Mouse (Mus musculus) cerebellum, adult 2 months (tissue): ENCODE results near the gene Atp2a1. TPM values are rescaled to one million over a fixed set of nuclear protein-coding genes. Genes with fewer than 3 reads are reported as not detected.

Experiments used
- DNase-seq, 2 experiments: peaks; one replicate each; pipeline ENCODE4 v3.0.0; 2021
- H3K27ac ChIP-seq: fragments of 200-500 bp; 2 replicates; pipeline ENCODE4 v1.5.1; 2012; ENCODE audit warnings: low read length, control low read depth, inconsistent platforms; ENCODE audit not compliant: insufficient read depth
- H3K27me3 ChIP-seq: fragments of 200-500 bp; 2 replicates; pipeline ENCODE4 v1.6.1; 2012; ENCODE audit warnings: inconsistent platforms, mild to moderate bottlenecking, low read length, moderate library complexity; ENCODE audit not compliant: control insufficient read depth, insufficient read depth
- H3K4me1 ChIP-seq: fragments of 200-500 bp; 2 replicates; pipeline ENCODE4 v1.6.1; 2011; ENCODE audit warnings: low read length; ENCODE audit not compliant: control insufficient read depth, insufficient read depth
- H3K4me3 ChIP-seq: fragments of 200-500 bp; replicated peaks from 2 replicates; pipeline ENCODE3; 2011; ENCODE audit warnings: mild to moderate bottlenecking, low read depth, low read length, control low read depth; ENCODE audit not compliant: insufficient read depth
- CTCF ChIP-seq: fragments of 200-500 bp; IDR thresholded peaks from 2 replicates; pipeline ENCODE4 v1.5.1; 2011; ENCODE audit warnings: low read depth, mild to moderate bottlenecking, control low read depth, low read length, moderate library complexity, borderline replicate concordance; ENCODE audit not compliant: insufficient read depth
- POLR2A ChIP-seq: fragments of 200-500 bp; IDR thresholded peaks from 2 replicates; pipeline ENCODE4 v1.6.1; 2011; ENCODE audit warnings: low read length, control low read depth, borderline replicate concordance; ENCODE audit not compliant: insufficient read depth
- WGBS: fragments of 180-500 bp; shearing (Covaris S2); methylation state at CpG from one replicate; pipeline ENCODE4 v1.1.7; 2018; 5-methylcytosine and 5-hydroxymethylcytosine counted together
- polyA plus RNA-seq: library from polyadenylated mRNA; depleted of rRNA; stranded (reverse); fragments of >200 nt; gene quantifications from 2 replicates; pipeline ENCODE4 v1.2.3, GENCODE M21; 2012

Atp2a1 gene
- polyA plus RNA-seq, 1 experiment = 0.46 TPM

GRCm38 (mm10) chr7:126456382-126457266 is 6.3 kb downstream of the Atp2a1 start:
- TF ChIP-seq CTCF (no peak), POLR2A (no peak)
- no peak for DNase-seq
- Histone ChIP-seq H3K4me3 (no peak overlapping the region), H3K27ac (no peak overlapping the region), H3K27me3 (no peaks in the 10 kb centered on the region), H3K4me1 (no peaks in the 10 kb centered on the region)
- WGBS = 53% methylated on average over 17 of the region's 17 CpGs

DNA sequence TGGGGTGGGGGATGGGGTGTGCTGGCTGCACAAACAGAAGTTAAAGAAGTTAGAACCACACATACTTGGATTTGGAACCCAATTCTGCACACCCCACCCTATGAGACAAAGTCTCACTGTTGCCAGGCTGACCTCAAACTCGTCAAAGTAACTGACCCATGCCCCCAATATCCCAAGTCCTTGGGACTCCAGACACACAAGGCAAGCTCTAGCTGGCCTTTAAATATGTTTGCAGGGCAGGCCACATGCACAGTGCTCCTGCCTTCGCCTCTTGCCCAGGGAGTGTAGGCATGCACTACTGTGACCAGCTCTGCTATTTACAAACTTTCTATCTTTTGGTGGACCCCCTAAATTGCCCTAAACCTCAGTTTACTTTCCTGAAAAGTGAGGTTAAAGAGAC is 7.7 kb downstream of the Atp2a1 start:
- Histone ChIP-seq H3K27ac (no peak overlapping the region), H3K27me3 (no peaks in the 10 kb centered on the region), H3K4me3 (no peak overlapping the region), H3K4me1 (no peaks in the 10 kb centered on the region)
- no peak for TF ChIP-seq CTCF
- TF ChIP-seq POLR2A = no peak
- 67% methylated on average over 2 of the region's 2 CpGs for WGBS
- no peak for DNase-seq

DNA sequence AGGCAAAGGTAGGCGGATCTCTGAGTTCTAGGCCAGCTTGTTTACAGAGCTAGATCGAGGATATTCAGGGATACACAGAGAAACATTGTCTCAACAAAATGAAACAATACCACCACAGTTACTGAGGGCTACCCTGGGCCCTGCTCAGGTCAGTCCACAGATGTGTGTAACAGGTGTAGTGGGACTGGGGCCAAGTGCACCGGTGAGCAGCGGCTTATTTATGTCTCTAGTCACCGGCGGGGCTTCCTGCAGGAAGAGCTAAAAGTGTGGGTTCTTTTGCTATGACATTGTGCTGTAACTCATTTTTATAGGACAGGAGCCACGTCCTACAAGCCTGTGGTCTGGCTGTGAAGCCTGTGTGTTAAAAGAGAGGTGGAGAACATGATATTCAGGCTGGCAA is 9.0 kb downstream of the Atp2a1 start:
- DNase-seq = no peak
- Histone ChIP-seq H3K27me3 (no peaks in the 10 kb centered on the region), H3K4me1 (no peaks in the 10 kb centered on the region), H3K4me3 (no peak overlapping the region), H3K27ac (no peak overlapping the region)
- 64% methylated on average over 7 of the region's 7 CpGs for WGBS
- TF ChIP-seq CTCF (no peak), POLR2A (no peak)

DNA sequence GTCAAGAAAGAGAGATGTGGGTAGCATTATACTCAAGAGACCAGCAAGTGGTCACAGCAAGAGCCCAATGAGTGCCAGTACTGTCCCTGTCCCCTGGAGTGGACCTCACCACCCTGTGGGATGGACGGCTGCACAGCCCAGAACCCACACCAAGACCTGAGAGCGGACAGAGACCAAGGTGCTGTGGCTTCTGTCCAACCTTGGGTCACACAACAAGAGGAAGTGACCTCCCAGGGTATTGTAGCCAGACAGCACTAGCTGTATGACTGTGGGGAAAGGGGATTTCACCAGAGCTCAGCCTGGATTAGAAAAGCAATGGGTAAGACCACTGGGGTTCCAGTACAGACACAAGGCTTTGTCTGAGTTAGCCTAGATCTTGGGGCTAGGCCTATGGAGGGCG is 10.7 kb downstream of the Atp2a1 start:
- H3K27me3 ChIP-seq = no peaks in the 10 kb centered on the region
- TF ChIP-seq POLR2A (no peak), CTCF (no peak)
- no peaks in the 10 kb centered on the region for H3K4me1 ChIP-seq
- H3K4me3 ChIP-seq = no peak overlapping the region
- no peak overlapping the region for H3K27ac ChIP-seq
- WGBS = 76% methylated on average over 3 of the region's 3 CpGs
- DNase-seq = no peak

- TF ChIP-seq CTCF = no peak
- Histone ChIP-seq H3K27ac (no peak overlapping the region), H3K4me1 (no peaks in the 10 kb centered on the region), H3K4me3 (no peak overlapping the region), H3K27me3 (no peaks in the 10 kb centered on the region)
- 84% methylated on average over 6 of the region's 6 CpGs for WGBS
- DNase-seq = no peak
These were observed 12.3 kb downstream of the Atp2a1 start for GRCm38 (mm10) chr7:126450641-126451040.

- 85% methylated on average over 18 of the region's 18 CpGs for WGBS
- Histone ChIP-seq H3K4me3 (no peak overlapping the region), H3K27me3 (no peaks in the 10 kb centered on the region), H3K27ac (no peak overlapping the region), H3K4me1 (no peaks in the 10 kb centered on the region)
- TF ChIP-seq POLR2A (no peak), CTCF (no peak)
- no peak for DNase-seq
These were observed 12.9 kb downstream of the Atp2a1 start for GRCm38 (mm10) chr7:126449991-126450390.

DNA sequence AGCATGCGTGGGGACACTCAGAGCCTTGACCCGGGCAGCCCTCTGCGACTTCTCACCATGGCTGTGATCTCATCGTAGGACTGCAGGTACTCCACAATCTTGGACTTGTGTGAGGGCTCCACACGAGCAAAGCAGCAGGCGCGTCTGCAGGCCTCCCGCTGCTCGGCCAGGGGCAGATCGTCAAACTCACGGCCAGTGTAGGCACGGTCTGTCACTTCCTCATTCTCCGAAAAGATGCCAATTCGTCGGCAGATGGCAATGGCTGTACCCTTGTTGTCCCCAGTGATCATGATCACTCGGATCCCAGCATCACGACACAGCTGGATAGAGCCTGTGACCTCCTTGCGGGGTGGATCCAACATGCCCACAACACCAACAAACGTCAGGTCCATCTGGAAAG is 14.4 kb downstream of the Atp2a1 start:
- 62% methylated on average over 19 of the region's 19 CpGs for WGBS
- Histone ChIP-seq H3K27me3 (no peaks in the 10 kb centered on the region), H3K4me1 (no peaks in the 10 kb centered on the region), H3K27ac (no peak overlapping the region), H3K4me3 (no peak overlapping the region)
- TF ChIP-seq POLR2A (no peak), CTCF (no peak)
- DNase-seq = no peak

GRCm38 (mm10) chr7:126446217-126446616 is 16.7 kb downstream of the Atp2a1 start:
- TF ChIP-seq CTCF = no peak
- TF ChIP-seq POLR2A = no peak
- WGBS = 93% methylated on average over 21 of the region's 21 CpGs
- Histone ChIP-seq H3K4me1 (no peaks in the 10 kb centered on the region), H3K4me3 (no peak overlapping the region), H3K27ac (no peak overlapping the region), H3K27me3 (no peaks in the 10 kb centered on the region)
- DNase-seq = no peak
